Mouse (Mus musculus) forebrain, embryonic 16.5 days (tissue): ENCODE measurements around the gene Cacna1c. TPM values are rescaled to one million over a fixed set of nuclear protein-coding genes. Genes with fewer than 3 reads are reported as not detected.

Source experiments
- ATAC-seq: fragments of 200-750 bp; cut with Nextera tagmentation; 2 replicates; pipeline ENCODE4 v1.8.0; 2017; ENCODE audit warnings: mild to moderate bottlenecking, moderate library complexity
- H3K27ac ChIP-seq: fragments of 300-500 bp; sonication (generic); 2 replicates; pipeline ENCODE4 v1.5.1; 2014; ENCODE audit warnings: low read length, control low read depth
- H3K27me3 ChIP-seq: fragments of 300-500 bp; sonication (generic); replicated peaks from 2 replicates; pipeline ENCODE4 v1.6.1; 2014; ENCODE audit warnings: low read length; ENCODE audit not compliant: control insufficient read depth, insufficient read depth
- H3K36me3 ChIP-seq: fragments of 300-500 bp; sonication (generic); 2 replicates; pipeline ENCODE4 v1.6.1; 2014; ENCODE audit not compliant: control insufficient read depth, insufficient read depth
- H3K4me1 ChIP-seq: fragments of 300-500 bp; sonication (generic); replicated peaks from 2 replicates; pipeline ENCODE4 v1.6.1; 2014; ENCODE audit warnings: low read length; ENCODE audit not compliant: control insufficient read depth, insufficient read depth
- H3K4me2 ChIP-seq: fragments of 300-500 bp; sonication (generic); 2 replicates; pipeline ENCODE4 v1.6.1; 2014; ENCODE audit warnings: mild to moderate bottlenecking, low read length, control low read depth
- H3K4me3 ChIP-seq: fragments of 300-500 bp; sonication (generic); replicated peaks from 2 replicates; pipeline ENCODE4 v1.5.1; 2014; ENCODE audit warnings: mild to moderate bottlenecking, low read length, control low read depth
- H3K9ac ChIP-seq: fragments of 300-500 bp; sonication (generic); replicated peaks from 2 replicates; pipeline ENCODE4 v1.6.1; 2014; ENCODE audit warnings: low read depth, low read length, control low read depth
- H3K9me3 ChIP-seq: fragments of 300-500 bp; sonication (generic); 2 replicates; pipeline ENCODE4 v1.6.1; 2016; ENCODE audit warnings: low read length; ENCODE audit not compliant: control insufficient read depth
- WGBS: fragments of 180-500 bp; shearing (Covaris S2); extraction: QIAGEN DNeasy Blood & Tissue Kit; methylation state at CpG from one replicate; pipeline ENCODE4 v1.1.7; 2014; 5-methylcytosine and 5-hydroxymethylcytosine counted together
- polyA plus RNA-seq: library from polyadenylated mRNA; unstranded; fragments of >200 nt; fragmentation: Nextera tagmentation; extraction: Ambion mirVana; gene quantifications from 2 replicates; pipeline ENCODE4 v1.2.1, GENCODE M21; 2015

Gene Cacna1c
- polyA plus RNA-seq, 1 experiment from 2014 or later: 9.8 TPM

DNA sequence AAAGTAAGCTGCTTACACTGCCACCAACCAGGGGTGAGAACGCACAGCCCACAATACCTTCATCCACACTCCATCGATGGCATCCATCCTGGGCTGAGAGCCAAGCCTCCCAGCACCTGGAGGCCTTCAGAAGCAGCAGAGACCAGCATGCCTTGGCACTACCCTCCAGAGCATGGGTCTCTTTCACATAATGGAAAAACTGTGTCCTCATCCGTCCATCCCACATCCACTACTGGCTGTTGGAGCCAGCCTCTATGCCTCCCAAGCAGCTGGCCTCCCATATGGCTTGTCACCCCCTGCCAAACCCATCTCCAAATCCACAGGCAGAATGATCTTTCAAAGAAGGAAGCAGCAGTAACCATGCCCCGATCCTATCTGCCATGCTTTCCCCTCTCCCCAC is 229.3 kb downstream of the Cacna1c start:
- H3K4me2 ChIP-seq: no peak overlapping the region
- H3K4me3 ChIP-seq: no peak overlapping the region
- no peaks in the 10 kb centered on the region for H3K9me3 ChIP-seq
- peak overlapping the region; percentile 55; the same call in 1 of the 2 replicates for H3K27ac ChIP-seq
- ATAC-seq: peak; percentile 65
- no peak overlapping the region for H3K9ac ChIP-seq
- peaks cover 7% of the 10 kb centered on the region for H3K4me1 ChIP-seq
- H3K27me3 ChIP-seq: no peaks in the 10 kb centered on the region
- WGBS: 46% methylated on average over 4 of the region's 4 CpGs
- no peaks in the 10 kb centered on the region for H3K36me3 ChIP-seq

DNA sequence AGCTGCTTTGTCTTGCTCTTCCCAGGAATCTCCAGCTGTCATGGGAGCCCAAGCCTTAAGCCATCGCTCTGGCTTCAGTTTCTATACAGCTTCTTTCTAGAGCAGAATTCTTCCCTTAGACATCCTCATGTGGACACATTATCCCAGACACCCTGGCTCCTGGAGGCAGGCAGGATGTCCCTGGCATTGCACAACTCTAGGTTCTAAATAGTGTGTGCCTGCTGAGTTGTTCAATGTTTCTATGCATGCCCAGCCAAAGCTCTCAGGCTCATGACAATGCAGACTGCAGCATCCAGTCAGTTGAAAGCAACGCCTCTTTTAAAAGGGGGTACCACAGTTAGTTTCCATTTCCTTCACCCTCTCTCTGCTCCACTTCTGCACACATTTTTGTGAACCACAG is 230.6 kb downstream of the Cacna1c start:
- Histone ChIP-seq H3K4me3 (no peak overlapping the region), H3K4me1 (peaks cover 7% of the 10 kb centered on the region), H3K36me3 (no peaks in the 10 kb centered on the region), H3K27me3 (no peaks in the 10 kb centered on the region), H3K9me3 (no peaks in the 10 kb centered on the region), H3K27ac (no peak overlapping the region), H3K4me2 (no peak overlapping the region), H3K9ac (no peak overlapping the region)
- no peak for ATAC-seq
- 79% methylated on average over 2 of the region's 2 CpGs for WGBS

DNA sequence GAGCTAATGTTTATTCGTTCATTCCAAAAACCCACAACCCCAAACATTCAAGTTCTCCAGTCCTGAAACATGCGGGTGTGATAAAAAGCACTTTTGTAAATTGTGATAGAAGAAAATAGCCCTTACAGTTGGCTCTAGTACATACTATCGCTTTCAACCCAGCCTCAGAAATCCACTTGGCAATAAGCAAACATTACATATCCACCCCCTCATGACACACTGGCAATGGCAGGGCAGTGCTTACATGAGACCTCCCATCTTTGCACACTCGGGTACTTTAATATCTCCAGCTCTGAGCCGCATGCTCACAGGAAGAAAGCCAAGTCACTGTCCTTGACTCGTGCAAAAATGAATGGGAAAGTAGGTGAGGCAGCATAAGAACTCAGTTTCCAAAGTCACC is 232.4 kb downstream of the Cacna1c start:
- no peak overlapping the region for H3K4me2 ChIP-seq
- no peaks in the 10 kb centered on the region for H3K36me3 ChIP-seq
- whole genome bisulfite sequencing: 88% methylated on average over 6 of the region's 6 CpGs
- peaks cover 7% of the 10 kb centered on the region for H3K4me1 ChIP-seq
- H3K9me3 ChIP-seq: no peaks in the 10 kb centered on the region
- H3K27ac ChIP-seq: no peak overlapping the region
- no peaks in the 10 kb centered on the region for H3K27me3 ChIP-seq
- H3K9ac ChIP-seq: no peak overlapping the region
- ATAC-seq: no peak
- H3K4me3 ChIP-seq: no peak overlapping the region

GRCm38 (mm10) chr6:118963283-118963682 is 232.9 kb downstream of the Cacna1c start:
- Histone ChIP-seq H3K9me3 (no peaks in the 10 kb centered on the region), H3K36me3 (no peaks in the 10 kb centered on the region), H3K9ac (no peak overlapping the region), H3K4me3 (no peak overlapping the region), H3K4me1 (peaks cover 7% of the 10 kb centered on the region), H3K27me3 (no peaks in the 10 kb centered on the region), H3K27ac (no peak overlapping the region), H3K4me2 (no peak overlapping the region)
- WGBS: 73% methylated on average over 5 of the region's 5 CpGs
- no peak for ATAC-seq

DNA sequence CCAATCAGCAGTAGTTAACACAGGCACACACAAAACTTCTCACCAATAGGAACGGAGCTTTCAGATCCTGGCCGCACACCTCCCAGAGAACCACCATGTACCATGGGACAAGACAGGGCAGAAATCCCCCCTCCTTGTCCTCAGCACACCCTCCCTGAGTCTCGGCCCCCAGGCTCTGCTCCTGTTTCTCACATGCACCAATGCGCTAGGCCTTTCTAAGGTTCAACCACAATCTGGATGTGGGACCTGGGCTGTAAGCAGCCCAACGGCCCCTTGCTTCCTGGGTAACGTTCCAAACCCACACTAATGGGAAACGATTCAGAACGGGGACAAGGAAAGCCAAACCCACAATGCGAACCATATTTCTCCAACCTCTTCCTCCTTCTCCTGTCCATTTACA is 237.7 kb downstream of the Cacna1c start:
- H3K4me3 ChIP-seq: no peak overlapping the region
- H3K27ac ChIP-seq: no peak overlapping the region
- no peaks in the 10 kb centered on the region for H3K36me3 ChIP-seq
- H3K4me2 ChIP-seq: no peak overlapping the region
- 94% methylated on average over 9 of the region's 9 CpGs for WGBS
- no peaks in the 10 kb centered on the region for H3K9me3 ChIP-seq
- no peaks in the 10 kb centered on the region for H3K27me3 ChIP-seq
- no peaks in the 10 kb centered on the region for H3K4me1 ChIP-seq
- no peak overlapping the region for H3K9ac ChIP-seq
- ATAC-seq: no peak

GRCm38 (mm10) chr6:118956234-118956633 is 240.0 kb downstream of the Cacna1c start:
- no peak overlapping the region for H3K4me3 ChIP-seq
- H3K4me1 ChIP-seq: 0 out of 2 replicates have a peak, but pooled peaks cover 2% of the 10 kb centered on the region
- H3K27me3 ChIP-seq: no peaks in the 10 kb centered on the region
- H3K4me2 ChIP-seq: no peak overlapping the region
- H3K9ac ChIP-seq: no peak overlapping the region
- H3K9me3 ChIP-seq: no peaks in the 10 kb centered on the region
- no peak for ATAC-seq
- no peak overlapping the region for H3K27ac ChIP-seq
- H3K36me3 ChIP-seq: no peaks in the 10 kb centered on the region
- WGBS: 87% methylated on average over 4 of the region's 4 CpGs

DNA sequence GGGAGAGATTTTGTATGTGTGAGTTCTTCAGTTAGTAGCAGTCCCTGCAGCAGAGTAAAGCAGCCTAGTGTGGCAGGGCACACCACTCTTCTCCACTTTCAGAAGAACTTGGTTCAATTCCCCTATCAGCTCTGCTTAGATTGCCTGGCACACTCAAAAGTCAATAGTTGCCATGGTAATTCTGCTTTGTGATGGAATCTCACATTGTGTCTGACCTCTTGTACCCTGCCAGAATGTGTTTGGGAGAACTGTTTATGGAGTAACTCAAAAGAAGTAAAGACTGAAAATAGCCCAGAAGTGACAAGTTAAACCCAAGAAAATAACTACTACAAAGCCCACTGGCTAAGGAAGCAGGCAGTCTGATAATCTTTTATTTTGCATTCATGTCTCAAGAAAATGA is 240.4 kb downstream of the Cacna1c start:
- H3K27me3 ChIP-seq: no peaks in the 10 kb centered on the region
- no peak overlapping the region for H3K27ac ChIP-seq
- H3K4me2 ChIP-seq: no peak overlapping the region
- H3K4me3 ChIP-seq: no peak overlapping the region
- H3K36me3 ChIP-seq: no peaks in the 10 kb centered on the region
- H3K9ac ChIP-seq: no peak overlapping the region
- no peak for ATAC-seq
- H3K4me1 ChIP-seq: 0 out of 2 replicates have a peak, but pooled peaks cover 2% of the 10 kb centered on the region
- H3K9me3 ChIP-seq: no peaks in the 10 kb centered on the region

GRCm38 (mm10) chr6:118954988-118955554 is 241.1 kb downstream of the Cacna1c start:
- H3K4me3 ChIP-seq: no peak overlapping the region
- no peak overlapping the region for H3K9ac ChIP-seq
- ATAC-seq: no peak
- WGBS: 94% methylated on average over 7 of the region's 7 CpGs
- H3K9me3 ChIP-seq: no peaks in the 10 kb centered on the region
- no peak overlapping the region for H3K4me2 ChIP-seq
- H3K27me3 ChIP-seq: no peaks in the 10 kb centered on the region
- H3K36me3 ChIP-seq: no peaks in the 10 kb centered on the region
- H3K27ac ChIP-seq: no peak overlapping the region
- H3K4me1 ChIP-seq: 0 out of 2 replicates have a peak, but pooled peaks cover 2% of the 10 kb centered on the region

- no peaks in the 10 kb centered on the region for H3K27me3 ChIP-seq
- H3K9ac ChIP-seq: no peak overlapping the region
- WGBS: 87% methylated on average over 9 of the region's 9 CpGs
- 0 out of 2 replicates have a peak, but pooled peaks cover 2% of the 10 kb centered on the region for H3K4me1 ChIP-seq
- no peak overlapping the region for H3K4me3 ChIP-seq
- H3K9me3 ChIP-seq: no peaks in the 10 kb centered on the region
- H3K27ac ChIP-seq: no peak overlapping the region
- ATAC-seq: no peak
- no peaks in the 10 kb centered on the region for H3K36me3 ChIP-seq
- H3K4me2 ChIP-seq: no peak overlapping the region
Observed at GRCm38 (mm10) chr6:118952377-118952776, 243.8 kb downstream of the Cacna1c start.

DNA sequence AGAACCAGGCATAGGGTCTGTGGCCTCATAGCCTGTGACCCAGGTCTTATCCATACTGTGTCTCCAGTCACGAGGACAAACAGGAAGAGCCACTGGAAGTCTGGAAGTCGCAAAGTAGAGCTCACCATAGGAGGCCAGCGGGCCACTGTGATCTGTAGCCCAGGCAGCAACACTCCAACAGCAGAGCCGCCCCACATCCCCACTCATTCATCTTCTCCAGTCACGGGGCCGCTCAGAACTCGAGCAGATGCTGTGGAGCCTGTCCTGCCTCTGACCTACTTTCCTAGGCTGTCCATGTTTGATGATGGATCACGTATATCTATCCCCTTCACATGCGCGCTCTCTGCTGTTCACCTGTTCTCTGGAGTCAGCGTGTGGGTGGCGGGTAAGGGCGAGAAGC is 246.0 kb downstream of the Cacna1c start:
- ATAC-seq: no peak

More for the DNA sequence above, 246.0 kb downstream of the Cacna1c start:
- no peaks in the 10 kb centered on the region for H3K9me3 ChIP-seq
- H3K9ac ChIP-seq: no peak overlapping the region
- H3K27ac ChIP-seq: no peak overlapping the region
- H3K4me3 ChIP-seq: no peak overlapping the region
- no peaks in the 10 kb centered on the region for H3K27me3 ChIP-seq
- no peaks in the 10 kb centered on the region for H3K36me3 ChIP-seq
- 84% methylated on average over 13 of the region's 13 CpGs for WGBS
- no peak overlapping the region for H3K4me2 ChIP-seq
- H3K4me1 ChIP-seq: 0 out of 2 replicates have a peak, but pooled peaks cover 2% of the 10 kb centered on the region
